Mouse (Mus musculus): Measurements from ENCODE around the gene Iqcd.

Iqcd gene

DNA sequence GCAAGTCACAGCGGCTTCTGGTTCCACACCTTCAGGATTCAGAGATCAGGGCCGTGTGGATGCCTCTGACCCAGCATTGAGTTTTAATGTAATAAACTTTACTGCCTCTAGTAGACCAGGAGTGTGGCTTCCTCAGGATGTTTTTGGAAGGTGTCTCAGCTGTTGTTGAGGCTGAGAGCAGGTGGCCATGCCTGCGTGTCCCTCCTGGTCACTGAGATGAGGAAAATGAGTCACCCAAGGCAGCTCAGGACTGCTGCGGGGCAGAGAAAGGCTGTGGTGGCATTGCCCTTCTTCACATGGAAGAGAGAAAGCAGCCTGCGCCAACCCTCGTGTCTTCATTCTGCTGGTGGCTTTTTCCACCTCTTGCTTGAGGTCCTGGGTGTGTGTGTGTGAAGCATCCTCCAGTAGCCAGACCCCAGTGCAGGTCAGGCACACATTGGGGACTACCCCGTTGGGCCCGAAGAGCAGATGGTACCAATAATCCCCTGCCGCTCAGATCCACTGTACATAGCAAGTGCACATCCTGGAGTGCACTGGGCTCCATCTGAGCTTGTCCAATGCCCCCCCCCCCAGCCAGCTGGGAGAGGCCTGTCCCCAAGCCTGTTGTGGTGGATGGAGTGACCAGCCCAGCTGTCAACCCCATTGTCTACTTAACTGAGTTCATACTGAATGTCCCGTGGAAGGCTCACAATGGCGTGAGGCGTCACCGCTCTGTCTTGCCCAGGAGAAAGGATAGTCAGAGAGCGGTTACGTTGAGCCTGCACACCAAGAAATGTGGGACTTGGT, 38.9 kb downstream of the Iqcd start:
- DNase-seq (ENCODE audit: low read depth, low spot score): no peak

GRCm38 (mm10) chr5:120628624-120629023, 39.8 kb downstream of the Iqcd start:
- no peak for DNase-seq (ENCODE audit: low read depth, low spot score)

- no peak for DNase-seq (ENCODE audit: low read depth, low spot score)
These were observed 42.3 kb downstream of the Iqcd start for GRCm38 (mm10) chr5:120631128-120631527.

DNA sequence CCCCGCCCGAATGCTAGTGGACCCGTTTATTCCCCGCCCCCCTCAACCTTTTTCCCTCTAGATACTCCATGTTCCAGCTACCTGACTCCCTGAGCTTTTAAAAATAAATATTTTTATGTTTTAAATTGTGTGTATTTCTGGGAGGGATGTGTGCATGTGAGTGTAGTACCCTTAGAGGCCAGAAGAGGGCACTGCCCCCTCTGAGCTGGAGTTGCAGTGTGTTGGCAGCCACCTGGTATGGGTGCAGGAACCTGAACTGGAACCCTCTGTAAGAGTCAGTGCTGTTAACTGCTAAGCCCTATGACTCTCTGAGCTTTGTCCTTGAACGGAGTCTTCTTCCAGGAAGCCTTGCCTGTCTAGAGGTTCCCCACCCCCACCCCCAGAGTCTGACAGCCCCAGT, 43.1 kb downstream of the Iqcd start:
- no peak for DNase-seq (ENCODE audit: low read depth, low spot score)

GRCm38 (mm10) chr5:120634131-120634530, 45.3 kb downstream of the Iqcd start, which contains the start of gene Cfap73:
TSS of gene Cfap73 (minus strand) at chr5:120634235.
- DNase-seq (ENCODE audit: low read depth, low spot score): no peak

- no peak for DNase-seq (ENCODE audit: low read depth, low spot score)
These were observed 46.0 kb downstream of the Iqcd start for GRCm38 (mm10) chr5:120634860-120635259.

GRCm38 (mm10) chr5:120635633-120636032, 46.8 kb downstream of the Iqcd start:
- no peak for DNase-seq (ENCODE audit: low read depth, low spot score)

- DNase-seq (ENCODE audit: low read depth, low spot score): no peak
These were observed 51.3 kb downstream of the Iqcd start for GRCm38 (mm10) chr5:120640094-120640493.

DNA sequence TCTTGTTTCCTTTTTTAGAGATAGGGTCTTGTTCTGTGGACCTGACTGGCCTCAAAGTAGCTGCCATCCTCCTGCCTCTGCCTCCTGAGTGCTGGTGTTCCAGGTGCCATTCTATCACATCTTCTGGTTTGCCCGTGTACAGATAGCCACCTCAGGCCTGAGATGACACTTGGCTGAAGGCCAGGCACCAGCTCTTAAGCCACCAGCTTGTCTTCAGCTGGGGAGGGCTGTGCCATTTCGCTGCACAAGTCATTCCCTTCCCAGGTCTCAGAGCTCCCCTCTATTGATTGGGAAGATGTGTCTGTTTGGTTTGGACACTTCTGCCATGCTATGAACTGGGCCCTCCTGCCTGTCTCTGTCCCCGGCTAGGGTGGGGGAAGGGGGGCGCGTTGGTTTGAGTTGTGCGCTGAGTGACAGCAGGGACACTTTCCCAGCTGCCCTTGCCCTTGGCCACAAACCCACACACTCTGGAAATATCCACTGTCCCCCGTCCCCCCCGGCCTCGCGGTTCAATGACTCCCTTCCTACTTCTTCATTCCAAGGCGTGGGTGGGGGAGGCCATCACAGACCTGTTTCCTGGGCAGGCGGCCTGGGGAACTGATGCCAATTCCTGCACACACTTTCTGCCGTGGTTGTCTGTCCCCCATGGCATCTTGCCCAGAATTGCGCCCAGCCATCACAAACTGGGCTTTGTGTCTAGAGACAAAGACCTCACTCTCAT, 54.7 kb downstream of the Iqcd start:
- DNase-seq (ENCODE audit: low read depth, low spot score): peak; percentile 80

DNA sequence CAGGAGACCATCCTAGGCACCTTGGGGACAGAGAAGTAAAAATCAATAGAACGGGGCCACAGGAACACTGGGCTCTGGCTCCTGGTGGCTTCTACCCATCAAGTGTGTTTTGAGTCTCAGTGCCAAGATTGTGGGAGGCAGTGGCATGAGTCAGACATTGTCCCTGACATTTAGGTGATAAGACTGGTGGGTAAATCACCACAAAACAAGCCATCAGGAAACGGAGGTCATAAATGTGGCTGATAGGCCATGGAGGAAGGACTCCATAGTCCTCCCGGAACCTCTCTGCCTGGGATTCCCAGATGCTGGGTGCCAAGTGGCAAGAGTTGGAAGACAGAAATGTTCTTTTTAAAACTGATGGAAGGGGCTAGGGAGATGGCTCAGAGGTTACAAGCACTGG, 55.4 kb downstream of the Iqcd start:
- DNase-seq (ENCODE audit: low read depth, low spot score): peak; percentile 46

DNA sequence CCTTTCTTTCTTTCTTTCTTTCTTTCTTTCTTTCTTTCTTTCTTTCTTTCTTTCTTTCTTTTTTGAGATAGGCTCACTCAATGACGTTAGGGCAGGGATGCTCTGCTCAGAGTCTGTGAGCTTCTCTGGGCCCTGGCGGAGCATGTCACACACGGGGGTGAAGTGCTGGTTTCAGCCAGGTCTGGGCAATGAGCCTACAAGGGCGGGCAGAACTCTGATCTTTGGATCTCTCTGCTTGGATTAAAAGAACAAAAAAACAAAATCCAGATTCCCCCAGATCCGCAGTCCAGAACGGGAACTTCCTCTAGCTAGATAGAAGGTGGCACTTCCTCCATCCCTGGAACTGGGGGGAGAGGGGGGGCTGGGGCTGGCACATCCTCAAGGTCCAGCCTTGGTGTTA, 57.0 kb downstream of the Iqcd start:
- peak; percentile 58 for DNase-seq (ENCODE audit: low read depth, low spot score)

DNA sequence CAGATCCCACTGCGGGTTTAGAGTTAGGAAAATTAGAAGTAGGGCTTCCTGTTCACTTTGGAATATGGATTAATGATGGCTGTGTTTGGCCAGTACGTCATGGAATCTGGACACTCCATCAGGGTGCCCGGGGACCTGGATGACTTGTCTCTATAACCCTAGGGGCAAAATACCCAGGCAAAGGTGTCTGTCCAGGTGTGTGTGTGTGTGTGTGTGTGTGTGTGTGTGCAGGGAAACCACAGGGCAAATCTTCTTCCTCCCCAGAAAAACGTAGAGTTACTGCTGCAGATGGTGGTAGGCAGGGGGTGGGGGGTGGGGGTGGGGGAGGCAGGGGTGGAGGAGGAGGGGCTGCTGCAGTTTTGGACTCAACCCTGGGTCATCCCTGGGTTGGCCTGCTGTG, 58.5 kb downstream of the Iqcd start:
- no peak for DNase-seq (ENCODE audit: low read depth, low spot score)

DNA sequence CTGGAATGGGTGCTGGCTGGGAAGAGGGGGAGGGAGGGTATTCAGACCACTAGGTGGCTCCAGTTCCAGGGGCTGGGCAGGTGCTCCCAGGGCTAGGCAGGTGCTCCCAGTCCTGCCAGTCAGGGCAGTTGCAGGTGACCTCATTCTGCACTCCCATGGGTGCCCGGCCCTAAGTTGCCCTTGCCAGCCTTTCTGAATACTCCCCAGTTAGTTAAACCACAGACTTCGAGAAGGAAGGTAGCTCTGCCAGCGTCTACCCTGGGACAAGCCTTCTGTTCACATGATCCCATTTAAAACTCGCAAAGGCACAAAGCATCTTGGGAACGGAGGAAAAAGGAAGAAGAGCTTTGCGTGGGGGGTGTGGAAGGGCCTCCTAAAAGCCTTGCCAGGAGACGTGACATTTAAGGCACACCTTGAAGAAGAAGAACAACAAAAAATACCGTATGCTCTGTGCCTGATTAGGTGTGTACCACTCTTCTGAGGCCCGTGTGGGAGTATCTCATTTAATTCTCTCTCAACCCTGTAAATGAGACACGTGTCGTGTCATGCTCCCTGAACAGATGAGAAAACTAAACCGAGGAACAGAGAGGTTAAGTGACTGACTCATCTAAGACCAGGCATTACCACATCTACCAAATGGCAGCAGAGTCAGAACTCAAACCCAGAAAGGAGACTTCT, 59.1 kb downstream of the Iqcd start:
- DNase-seq (ENCODE audit: low read depth, low spot score): peak; percentile 81

DNA sequence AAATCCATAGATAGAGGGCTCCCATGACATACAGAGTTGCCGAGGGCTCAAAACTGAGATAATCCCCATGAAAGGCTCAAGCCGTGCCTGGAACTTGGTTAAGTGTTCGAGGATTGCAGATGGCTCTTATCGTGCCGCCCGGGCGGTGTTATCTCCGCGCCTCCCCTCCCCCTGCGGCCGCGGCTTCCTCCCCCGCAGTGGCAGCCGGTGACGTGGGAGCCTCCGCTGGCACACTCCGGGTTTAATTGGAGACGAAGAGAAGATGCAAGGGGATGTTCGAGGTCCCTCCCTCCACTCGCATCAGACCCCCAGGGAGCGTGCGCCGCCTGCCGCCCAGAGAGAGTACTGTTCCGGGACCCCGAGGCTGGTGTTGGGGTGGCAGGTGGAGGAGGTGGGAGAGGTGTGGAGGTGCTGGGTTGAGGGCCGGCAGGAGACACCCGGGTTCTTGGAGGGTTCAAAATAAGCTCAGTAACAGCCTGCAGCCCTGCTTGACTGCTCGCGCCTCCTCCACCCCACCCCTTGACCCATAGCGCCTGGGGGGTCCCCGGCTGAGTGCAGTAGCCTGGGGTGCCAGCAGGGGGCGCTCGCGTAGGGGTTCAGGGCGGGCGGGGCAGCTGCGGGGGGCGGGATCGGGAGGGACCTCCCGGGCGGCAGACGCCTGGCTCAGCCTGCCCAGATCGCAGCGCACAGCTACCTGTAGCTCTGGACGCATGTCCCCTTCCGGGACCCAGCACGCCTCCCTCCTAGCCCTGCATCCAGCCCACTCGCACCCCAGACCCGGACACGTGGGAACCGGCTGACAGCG, 60.0 kb downstream of the Iqcd start, which contains the start of gene Rasal1:
Rasal1 (plus strand) TSS at position 244 of the 805 bp plus-strand sequence.
- peak; percentile 84 for DNase-seq (ENCODE audit: low read depth, low spot score)

DNA sequence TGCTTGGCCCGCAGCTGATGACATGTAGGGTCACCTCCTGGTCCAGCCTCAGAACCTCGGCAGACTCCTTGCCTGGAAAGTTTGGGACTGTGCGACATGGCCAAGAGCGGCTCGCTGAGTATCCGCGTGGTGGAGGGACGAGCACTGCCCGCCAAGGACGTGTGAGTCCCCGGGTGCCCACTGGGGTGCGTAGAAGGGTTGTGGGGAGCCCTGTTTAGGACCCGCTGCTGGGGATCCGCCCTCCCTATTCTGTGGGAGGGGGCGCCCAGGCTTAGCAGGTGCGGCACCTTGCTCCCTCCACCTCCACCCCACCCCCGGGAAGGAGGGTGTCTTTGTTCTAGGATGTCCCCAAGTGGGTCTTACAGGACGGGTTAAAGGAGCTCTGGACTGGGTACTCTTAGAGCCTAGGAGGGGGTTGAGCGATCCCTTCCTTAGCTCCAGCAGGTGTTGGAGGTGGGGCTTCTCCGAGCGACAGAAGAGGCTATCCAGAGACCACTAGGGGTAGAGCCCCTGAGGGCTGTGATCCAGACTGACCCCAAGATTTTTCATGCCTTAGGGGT, 60.6 kb downstream of the Iqcd start:
- peak; percentile 42 for DNase-seq (ENCODE audit: low read depth, low spot score)

GRCm38 (mm10) chr5:120649938-120650337, 61.1 kb downstream of the Iqcd start:
- no peak for DNase-seq (ENCODE audit: low read depth, low spot score)

DNA sequence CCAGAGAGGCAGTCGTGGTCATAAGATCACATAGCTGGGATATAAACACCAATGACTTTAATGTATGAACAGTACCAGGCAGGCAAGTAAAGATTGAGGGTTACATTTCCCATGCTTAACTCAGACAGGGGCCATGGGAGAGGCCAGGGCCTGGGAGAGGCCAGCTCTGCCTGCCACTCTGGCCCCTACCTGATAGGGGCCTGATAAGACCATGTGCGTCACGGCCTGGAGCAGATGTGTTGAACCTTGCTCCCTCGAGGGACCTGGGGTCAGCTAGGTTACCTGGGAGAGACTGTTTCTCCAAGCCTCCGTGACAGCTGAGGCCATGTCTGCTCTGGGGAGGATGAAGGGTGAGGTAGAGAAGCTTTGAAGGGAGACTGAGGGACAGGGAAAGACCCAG, 62.4 kb downstream of the Iqcd start:
- DNase-seq (ENCODE audit: low read depth, low spot score): no peak

DNA sequence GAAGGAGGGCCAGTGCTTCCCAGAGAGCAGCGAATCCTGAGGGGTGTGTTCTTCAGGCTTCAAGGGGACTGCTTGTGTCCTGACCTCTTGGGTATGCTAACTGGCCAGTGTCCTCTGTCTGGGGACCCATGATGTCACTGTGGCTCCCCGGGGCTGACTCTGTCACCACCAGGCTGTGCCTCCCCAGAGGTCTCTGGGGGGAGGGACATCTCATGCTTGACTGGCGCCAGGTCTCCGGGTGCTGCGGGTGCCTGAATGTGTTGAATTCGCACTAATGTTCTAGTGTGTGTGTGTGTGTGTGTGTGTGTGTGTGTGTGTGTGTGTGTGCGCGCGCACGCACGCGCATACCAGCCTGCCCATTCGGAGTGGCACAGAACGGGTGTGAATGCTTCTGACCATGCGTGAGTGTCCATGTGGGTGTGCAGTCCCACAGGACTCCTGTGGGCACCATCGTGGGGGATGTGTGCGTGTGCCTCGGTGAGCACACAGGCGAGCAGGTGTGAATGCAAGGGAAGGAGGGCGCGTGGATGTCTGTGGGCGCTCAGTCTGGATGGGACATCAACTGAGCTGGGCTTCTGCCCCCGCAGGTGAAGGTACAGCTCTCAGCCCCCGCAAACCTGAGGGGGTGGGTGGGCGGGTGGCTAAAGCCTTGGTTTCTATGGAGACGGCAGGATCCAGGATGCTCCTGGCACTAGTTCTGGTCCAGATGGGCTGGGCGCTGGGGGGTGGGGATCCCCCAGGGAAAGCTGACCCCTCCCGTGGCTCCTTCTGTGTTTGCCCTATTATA, 64.3 kb downstream of the Iqcd start:
- peak; percentile 73 for DNase-seq (ENCODE audit: low read depth, low spot score)

- no peak for DNase-seq (ENCODE audit: low read depth, low spot score)
These were observed 65.1 kb downstream of the Iqcd start for GRCm38 (mm10) chr5:120653873-120654272.

GRCm38 (mm10) chr5:120656281-120656751, 67.5 kb downstream of the Iqcd start:
- peak; percentile 90 for DNase-seq (ENCODE audit: low read depth, low spot score)
